Mouse (Mus musculus): ENCODE results near the gene Mul1.

Gene Mul1

DNA sequence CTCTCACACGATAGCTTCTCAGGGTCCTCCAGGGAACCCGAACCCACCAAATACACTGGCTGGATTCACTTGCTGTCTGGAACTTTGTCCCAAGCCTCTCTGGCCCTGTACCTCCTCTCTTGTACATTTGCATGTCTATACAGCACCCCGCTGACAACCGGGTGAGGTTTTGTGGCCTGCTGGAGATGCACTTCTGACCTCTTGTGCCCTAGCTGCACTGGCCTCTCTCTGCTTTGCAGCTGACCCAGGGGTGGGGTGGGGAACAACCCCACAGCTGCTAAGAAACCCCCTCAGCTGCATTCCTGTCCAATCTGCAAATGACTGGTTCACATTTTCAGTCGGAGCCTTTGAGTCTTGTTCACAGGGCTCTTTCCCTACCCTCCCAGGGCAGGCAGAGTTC is 10.5 kb downstream of the Mul1 start:
- DNase-seq: no peak

DNA sequence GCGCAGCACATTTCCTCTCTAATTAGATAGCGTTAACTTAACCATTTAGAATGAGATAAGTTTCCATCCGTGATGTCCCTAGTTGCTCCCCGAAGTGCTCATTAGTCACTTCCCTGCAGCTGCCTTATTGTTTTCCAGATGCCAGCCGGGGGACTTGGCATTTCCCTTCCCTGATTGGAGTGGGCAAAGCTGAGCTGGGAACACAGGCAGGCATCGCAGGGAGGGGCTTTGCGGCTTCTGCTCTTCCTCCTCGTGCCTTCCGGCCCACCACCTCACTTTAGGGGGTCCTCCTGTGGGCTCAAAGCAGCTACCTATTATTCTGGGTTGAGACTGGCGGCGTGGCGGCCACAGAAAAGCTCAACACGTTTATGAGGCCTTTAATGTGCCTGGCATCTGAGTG is 12.5 kb downstream of the Mul1 start:
- no peak for DNase-seq

DNA sequence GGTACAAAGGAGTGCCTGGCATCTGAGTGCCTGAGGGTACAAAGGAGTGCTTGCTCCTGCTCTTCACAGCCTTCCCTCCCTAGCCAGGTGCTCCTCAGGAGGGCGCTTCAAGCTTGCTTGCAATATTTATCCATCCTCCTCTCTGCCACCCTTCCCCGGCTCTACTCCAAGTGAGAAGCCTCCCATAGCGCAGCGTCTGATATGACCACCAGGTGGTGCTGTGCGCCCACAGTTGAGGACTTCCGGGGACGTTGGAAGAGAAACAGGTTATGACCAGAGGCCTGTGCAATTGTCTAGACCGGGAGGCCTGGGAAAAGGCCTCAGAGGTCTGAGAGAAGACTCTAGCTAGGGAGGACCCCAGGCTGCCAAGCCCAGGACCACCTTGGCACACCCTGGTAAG is 12.9 kb downstream of the Mul1 start:
- peak; percentile 94 for DNase-seq

DNA sequence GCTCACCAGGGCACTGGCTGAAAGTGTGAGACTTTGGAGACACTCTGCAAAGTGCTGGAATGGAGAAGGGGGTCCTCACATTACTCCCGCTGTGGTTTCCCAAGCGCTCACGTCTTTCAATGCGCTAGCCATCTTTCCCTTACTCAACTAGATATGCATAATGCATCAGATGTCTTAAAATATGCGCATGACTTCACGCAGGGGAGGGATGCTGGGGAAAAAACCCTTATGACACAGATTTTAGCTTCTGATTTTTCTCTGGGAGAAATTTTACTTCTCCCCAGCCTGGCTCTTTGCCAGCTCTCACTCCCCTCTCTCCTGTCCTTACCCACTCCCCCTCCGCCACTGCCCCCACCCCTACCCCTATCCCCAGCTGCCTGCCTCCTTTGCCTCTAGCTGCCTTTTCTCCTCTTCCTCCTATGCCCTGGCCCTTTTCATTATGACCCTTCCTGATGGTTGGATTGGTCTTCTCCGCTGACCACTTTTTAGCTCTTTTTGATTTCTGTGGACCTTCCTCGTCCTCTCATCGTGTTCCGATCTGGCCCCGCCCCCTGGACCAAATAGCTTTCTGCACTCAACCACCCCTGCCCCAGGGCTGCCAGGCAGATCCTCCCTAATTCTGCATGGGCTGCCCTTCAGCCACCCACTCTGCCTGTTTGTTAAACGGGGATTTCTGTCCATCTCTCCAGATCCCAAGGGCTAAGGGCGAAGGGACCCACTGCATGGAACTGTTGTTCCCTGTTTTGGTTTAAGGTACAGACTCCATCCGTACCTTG is 13.5 kb downstream of the Mul1 start:
- DNase-seq: no peak

DNA sequence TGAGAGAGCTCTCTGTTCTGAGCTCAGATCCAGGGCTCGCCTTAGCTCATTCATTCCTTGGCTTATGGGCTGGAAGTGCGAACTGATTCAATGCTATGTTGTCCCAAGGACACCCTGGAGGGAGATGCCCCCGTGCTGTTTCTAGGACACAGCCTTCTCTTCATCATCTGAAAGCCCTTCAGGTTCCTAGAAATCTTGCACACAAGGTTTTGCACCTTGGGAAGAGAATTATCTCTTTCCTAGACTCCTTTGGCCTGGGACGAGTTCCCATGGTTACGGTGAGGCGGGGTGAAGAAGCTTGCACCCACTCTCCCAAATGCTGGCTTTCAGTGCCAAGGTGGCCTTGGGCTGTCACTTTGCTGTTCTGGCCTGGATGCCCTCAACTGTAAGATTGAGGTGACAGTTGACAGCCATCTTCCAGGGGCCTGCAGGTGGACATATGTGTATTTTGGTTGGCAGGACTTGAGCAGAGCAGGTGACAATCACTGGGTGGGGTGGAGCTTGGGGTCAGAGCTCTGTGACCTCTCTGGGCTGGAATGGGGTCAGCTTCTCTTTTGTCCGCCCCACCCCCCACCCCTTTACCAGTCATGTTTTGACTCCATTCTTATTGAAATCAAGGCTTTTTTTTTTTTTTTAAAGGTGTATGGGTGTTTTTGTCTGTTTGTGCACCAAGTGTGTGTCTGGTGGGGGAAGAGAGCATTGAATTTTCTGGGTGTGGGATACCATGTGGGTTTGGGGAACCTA is 14.6 kb downstream of the Mul1 start:
- DNase-seq: no peak

DNA sequence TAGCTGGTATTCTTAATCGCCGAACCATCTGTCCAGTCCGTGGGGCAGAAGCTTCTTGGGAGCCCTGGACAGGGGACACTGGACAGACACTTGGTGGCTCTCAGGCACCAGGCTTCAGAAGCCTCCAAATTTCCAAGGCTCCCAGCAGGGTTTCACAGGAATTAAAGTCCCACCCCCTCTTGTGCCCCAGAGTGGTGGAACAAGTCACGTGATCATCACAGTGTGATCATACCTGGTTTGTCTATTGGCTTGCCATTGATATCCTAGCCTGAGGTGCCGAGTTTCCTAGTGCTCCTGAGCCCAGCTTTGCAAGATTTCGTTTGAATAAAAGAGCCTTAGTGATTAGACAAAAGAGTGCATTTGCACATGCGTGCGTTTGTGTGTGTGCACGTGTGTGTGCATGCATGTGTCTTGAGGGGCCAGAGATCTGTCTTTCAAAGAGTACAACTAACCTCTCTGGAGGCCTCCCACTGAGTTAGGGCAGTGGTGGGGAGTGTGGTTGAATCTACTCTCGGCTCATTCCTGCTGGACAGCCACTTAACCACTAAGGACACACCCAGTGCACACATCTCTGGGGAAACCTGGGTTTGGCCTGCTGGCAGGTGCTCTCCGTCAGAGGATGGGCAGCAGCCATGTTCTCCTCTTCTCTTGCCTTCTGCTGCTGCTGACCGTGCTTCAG is 15.3 kb downstream of the Mul1 start:
- DNase-seq: no peak

DNA sequence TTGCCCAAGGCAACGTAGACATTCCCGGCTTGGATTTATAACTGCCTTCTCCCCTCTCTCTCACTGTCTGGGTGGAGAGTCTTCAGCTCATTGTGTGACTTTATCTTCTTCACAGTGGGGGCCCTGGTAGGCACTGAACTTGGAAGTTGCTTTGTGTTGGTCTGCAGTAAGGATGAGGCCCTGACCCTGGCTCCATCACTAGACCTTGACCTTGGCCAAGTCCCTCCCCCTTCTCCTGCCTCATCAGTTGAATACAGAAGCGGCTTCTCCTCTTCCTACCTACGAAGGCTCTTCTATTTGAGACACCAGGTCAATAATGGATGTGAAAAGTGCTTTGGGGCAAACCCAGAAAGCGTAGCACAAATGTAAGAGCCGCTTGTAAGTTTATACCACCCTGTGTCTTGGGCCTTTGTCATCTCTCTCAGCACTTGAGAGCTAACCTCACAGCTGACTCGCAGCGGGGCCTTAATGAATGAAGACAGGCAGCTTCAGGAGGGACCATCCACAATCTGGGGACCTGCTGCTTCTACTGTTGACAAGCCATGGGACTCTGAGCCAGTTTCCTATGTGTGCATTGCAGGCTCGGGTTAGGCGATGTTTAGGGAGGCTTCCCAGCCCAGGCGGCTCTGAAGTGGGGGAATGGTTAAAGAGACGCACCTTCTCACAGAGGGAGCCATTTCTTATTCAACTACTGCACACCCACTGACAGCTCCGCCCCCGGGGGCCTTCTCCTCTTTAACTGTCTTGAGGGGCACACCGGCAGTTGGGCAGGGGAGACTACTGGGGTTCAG is 18.0 kb downstream of the Mul1 start:
- peak; percentile 38 for DNase-seq

DNA sequence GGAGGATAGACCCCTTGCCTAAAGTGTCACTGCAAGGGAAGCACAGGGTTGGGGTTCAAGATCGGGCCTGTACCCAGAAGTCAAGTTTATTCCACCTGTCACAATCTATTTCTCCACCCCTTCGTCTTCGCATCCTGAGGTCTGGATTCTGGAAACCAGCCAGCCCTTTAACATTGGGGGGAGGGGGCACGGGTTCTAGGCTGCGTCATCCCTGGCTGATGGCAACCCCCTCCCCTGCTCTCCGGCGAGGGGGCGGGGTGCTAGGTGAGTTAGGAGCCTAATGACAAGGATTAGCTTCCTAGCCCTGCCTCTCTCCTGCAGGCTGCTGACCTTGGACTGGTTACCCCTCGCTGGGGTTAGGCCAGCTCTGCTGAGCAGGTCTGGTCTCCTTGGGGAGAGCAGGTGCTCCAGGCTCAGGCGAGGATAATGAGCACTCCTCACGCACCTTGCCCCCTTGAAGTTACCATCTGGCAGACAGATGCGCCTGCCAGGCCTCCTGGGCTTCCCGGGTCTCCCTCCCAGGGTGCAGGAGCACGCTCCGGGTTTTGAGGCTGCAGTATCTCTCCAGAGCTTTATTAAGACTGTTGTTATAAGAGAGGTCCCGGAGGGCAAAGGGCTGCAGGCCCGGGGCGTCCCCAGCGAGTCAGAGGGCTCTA is 18.8 kb downstream of the Mul1 start:
- DNase-seq: peak; percentile 73

DNA sequence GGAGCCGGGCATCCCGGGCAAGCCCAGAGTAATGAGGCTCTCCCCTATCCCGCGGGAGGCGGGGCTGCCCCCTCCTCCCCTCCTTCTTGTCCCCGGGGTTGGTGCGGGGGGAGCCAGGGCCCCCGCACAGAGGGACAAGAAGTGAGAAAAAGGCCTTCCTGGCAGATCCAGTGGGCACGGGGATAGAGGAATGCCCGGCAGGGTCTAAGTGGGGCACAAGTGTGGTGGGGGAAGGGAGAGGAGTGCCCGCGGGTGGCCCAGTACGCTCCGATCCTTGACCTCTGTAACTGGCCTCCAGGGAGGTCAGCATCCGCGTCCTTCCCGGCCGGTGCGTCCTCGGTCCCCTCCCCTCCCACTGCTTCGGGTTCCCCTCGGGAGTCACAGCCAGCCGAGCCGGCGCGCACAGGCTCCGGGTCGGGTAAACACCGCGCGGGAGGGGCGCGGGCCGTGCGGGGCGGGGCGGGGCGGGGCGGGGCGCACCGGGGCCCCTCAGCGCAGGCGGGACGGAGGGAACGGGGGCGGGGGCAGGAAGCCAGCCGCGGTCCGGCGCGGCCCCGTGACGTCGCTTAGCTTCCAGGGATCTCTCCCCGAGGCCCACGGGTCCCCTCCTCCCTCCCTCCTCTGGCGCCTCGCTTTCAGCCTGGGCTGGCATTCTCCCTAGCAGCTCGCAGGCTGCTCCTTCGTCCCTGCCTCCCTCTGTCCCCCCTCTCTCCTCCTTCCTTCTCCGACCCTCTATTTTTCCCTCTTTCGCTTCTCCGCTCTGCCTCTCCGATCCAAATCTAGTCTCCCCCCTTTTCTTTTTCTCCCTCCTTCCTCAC is 19.5 kb downstream of the Mul1 start, which contains the start of gene Camk2n1:
Gene Camk2n1 (plus strand): TSS at position 562 of the 818 bp plus-strand sequence.
- peak; percentile 86 for DNase-seq

DNA sequence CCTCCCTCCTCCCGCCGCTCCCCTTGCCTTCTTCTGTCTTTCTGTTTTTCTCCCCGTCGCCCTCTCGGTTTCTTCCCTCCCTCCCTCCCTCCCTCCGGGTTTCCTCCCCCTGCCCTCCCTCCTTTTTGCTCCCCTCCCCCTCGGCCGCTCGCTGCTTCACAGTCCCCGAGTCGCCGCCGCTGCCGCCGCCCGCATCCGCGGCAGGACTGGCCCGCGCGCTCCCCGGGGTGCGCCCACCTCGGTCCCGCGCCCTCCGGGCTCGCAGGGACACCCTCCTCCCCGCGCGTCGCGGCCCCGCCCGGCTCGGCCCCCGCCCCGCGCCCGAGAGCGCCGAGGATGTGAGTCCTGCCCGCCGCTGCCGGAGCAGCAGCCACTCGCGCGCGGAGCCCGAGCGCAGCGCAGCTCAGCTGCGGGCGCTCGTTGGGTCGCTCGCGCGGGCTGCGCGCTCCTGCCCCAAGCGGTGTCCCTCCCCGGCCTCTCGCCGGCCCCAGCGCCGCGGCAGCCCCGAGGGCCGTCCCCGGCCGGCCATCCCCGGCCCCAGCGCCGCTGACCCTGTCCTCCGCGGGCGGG is 20.2 kb downstream of the Mul1 start:
- DNase-seq: peak; percentile 65

DNA sequence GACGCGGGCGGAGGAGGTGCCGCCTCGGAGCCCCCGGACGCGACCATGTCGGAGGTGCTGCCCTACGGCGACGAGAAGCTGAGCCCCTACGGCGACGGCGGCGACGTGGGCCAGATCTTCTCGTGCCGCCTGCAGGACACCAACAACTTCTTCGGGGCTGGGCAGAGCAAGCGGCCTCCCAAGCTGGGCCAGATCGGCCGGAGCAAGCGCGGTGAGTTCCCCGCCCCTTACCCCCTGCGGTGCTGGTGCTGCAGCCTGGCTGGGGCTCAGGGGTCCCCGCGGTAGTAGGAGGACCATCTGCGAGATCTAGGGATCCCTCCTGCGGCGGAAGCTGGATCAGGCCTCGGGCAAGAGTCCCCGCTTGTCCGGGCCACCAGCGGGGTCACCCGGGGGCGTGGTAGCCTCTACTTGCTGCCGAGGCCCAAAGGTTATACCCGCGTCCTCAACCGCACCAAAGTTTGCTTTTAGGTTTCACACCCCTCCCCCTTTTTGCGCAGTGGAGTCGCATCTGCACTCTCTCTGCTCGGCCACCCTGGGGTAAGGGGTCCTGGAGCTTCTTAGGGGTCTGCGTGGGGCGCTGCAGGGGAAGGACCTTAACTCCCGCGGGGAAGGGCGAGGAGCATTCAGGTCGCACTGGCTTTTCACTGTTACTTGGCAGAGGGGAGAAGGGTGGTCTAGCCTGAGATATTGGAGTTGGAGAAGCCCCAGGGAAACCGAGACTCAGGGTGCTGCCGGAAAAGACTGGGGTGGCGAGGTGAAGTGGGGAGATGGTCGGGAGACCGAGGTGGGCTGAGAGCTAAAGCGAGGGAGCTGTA is 20.9 kb downstream of the Mul1 start:
- peak; percentile 67 for DNase-seq

DNA sequence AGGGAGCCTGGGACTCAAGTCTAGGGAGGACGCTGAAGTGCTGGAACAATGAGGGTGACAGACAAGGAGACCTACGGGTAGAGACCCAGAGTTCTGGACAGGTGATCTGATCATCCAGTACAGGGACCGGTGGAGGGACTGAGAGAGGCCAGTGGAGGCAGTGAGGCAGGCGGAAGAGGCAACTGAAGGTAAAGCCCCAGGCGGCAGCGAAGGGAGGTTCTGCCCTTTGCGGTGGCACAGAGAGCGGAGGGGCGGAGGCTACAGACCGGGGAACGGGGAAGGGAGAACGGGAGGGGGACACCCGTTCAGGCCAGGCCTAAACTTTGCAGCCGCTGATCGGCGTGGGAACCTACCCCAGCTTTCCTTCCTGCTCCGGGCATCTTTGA is 21.5 kb downstream of the Mul1 start:
- no peak for DNase-seq

DNA sequence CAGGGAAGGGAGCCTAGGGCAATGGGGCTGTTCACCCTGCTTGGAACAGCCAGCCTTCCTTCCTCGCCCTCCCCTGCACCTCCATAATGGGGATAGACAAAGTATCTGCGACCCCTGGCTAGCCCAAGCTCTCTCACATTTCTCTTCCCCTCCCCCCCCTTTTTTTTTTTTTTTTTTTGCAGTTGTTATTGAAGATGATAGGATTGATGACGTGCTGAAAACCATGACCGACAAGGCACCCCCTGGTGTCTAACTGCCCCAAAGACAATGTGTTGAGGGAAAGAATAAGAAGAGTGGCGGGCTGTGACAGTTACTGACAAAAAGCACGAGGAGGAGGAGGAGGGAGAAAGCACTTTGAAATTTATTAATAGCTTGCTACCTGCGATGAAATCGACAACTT is 22.1 kb downstream of the Mul1 start:
- DNase-seq: no peak

DNA sequence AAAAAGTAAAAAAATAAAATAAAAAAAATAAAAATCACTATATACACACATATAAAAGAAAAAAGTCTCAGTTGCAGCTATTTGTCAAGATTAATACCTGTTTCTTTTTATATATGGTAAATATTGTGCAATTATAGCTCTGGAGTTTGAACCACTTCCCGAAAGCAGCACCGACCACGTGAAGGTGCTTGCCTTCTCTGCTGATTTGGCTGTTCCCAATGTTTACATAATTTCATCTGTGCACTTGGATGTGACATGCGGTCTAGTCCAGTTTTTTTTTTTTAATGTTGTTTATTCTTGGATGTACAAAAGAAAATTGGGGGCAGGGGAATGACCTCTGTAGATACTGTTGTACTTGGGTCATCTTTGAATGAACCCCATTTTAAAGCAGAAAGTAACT is 22.6 kb downstream of the Mul1 start:
- no peak for DNase-seq

DNA sequence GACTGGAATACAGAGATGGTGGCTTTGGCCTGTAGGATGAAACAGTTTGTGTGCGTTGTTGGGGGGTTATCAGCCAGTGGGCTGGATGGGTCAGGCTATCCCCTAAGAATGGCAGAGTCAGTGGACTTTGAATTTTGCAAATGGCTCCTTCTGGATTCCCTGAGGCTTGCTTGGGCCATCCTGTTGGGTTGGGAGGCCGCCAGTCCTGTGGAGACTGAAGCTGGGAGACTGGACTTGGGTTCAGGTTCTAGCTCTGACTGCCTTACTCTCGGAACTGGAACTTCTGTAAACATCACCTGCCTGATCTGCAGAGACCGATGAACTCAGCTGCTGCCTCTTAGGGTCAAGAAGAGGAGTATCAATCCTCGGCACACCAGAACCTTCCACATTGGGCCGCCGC is 23.7 kb downstream of the Mul1 start:
- no peak for DNase-seq

DNA sequence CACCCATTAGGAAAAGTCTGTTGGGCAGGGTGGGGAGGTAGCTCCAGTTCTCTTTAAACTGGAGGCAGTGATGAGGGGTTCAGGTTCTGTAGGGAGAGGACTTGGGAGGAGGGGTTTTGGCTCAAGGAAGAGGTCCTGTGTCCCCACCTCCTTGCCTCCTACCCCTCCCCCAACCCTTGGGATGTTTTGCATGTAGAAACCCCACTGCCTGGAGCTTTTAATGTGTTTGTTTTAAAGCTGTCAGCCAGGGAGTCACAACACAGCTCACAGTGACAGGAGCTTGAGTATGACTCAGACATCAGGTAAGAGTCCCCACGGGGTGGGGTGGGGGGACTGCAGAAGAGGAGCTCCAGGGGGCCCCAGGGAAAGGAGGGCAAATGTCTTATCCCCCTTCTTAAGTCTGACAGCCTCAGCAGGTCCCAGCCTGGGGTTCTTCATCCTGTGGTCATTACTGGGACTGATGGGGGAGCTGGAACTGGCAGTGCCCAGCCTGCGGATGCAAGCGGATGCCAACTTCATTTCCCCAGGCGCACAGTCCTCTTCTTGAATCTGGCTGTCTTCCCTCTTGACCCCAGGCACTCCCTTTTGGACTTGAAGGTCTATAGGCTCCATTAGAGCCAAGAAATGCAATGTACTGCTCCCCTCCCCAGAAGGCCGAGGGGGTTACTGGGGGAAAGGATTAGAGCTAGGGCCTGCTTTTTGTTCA is 24.4 kb downstream of the Mul1 start:
- DNase-seq: no peak

DNA sequence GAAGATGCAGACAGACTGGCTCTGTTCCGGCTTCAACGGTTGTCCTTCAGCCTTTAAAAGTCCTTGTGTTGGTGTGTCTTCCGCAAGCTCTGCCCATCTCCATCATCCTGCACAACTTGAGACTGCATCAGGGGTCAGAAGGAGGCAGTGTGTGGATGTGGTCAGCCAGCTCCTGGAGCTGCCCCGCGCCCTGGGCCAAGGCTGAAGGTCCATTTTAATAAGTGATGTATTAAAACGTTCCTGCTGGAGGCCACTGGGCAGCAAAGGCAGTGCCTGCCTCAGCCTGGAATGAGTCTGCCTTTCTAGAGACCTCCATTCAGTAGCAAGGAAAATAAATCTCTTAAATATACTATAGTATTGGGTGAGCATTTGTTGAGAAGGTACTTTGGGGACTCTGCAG is 25.3 kb downstream of the Mul1 start:
- no peak for DNase-seq

DNA sequence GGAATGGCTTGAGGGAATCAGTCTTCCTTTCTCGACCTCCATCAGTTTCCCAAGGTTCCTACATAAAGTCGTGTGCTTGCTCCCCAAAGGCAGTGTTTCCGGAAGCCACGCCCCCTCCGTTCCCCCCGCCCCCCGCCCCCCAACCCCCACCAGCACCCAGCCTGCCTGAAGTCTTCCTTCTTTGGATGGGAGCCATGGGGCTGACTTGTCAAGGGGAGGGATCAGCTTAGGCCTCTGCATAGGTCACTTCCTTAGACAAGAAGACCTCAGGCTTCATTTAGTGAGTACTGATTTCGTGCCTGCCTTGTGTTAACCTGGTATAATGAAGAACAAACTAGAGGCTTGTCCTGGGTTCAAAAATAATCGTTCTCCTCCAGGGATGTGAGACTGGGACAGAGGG is 26.4 kb downstream of the Mul1 start:
- no peak for DNase-seq

DNA sequence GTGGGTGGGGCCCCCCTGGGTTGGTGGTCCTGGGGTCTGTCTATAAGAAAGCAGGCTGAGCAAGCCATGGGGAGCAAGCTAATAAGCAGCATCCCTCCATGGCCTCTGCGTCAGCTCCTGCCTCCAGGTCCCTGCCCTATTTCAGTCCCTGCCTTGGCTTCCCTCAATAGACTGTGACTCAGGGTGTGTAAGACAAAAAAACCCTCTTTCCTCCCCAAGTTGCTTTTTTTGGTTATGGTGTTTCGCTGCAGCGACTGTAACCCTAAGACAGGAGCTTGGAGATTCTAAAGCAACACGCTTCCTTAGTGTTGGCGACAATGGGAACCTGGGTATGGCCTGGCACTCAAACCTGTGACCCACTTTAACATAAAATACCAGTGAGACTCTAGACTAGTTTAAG is 27.0 kb downstream of the Mul1 start:
- no peak for DNase-seq
